Mouse (Mus musculus) ovary, postnatal 36 days (tissue): ENCODE measurements around the gene Gfm2.

Source experiments
- DNase-seq: peaks from one replicate; pipeline ENCODE4 v3.0.0; 2022; ENCODE audit warnings: low spot score, mixed read lengths

Gene Gfm2

DNA sequence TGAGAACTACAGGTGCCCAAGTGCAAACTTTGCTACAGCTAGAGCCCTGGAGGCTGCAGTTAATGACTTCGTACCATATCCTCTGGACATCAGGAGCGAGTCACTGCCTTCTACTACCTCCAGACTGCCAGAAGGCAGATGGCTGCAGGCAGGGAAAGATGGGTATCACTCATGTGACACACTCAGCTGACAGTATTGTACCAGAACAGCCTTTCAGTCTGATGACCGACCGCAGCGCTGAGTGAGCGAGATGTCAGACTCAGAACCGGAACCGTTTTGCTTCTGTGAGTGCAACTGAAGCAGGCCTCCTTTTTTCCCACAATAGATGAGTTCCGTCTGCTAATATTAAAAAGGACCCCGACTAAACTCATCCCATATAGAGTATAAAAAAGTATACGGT, 54.9 kb downstream of the Gfm2 start:
- DNase-seq = no peak

- DNase-seq = peak; percentile 64
These were observed 55.7 kb downstream of the Gfm2 start for GRCm38 (mm10) chr13:97193420-97193819.

DNA sequence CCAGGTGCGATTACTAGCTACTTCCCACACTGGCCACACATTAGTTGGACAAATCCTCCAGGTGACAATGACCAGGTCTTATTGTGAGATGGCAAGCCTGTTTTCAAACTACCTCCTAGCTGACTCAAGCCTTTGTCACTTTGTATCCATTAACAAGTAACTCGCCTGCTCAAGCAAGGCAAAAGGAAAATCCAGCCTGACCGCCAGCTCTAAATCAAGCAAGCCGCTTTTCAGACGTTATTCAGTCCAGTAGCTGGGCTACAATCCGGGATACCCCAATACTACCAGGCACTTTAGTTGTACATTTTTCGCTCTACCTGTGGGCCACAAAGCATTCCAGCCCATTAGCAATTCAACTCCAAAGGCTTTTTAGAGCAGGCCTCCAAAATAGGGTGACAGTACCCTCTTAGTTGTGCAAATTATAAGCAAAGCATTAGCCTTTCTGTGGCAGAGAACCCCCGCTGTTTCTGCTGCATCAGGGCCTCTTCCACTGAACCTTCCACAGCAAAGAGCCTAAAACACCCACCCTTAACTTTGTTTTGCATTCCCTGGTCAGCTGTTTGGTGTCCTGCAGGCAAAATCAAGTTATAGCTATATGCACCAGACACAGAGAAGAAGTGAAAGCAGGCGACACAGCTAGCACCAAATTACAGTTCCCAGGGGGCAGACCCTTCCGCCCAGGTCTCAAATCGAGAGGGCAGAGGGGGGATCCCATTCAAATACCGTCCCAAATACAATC, 58.6 kb downstream of the Gfm2 start:
- DNase-seq = no peak

GRCm38 (mm10) chr13:97196925-97197218, 59.1 kb downstream of the Gfm2 start:
- DNase-seq = no peak

- DNase-seq = peak; percentile 92
These were observed 60.3 kb downstream of the Gfm2 start, which contains the start of gene Hexb for GRCm38 (mm10) chr13:97197932-97198562. Hexb (minus strand) TSS chr13:97198357.

- DNase-seq = no peak
These were observed 61.4 kb downstream of the Gfm2 start for GRCm38 (mm10) chr13:97199123-97199522.

GRCm38 (mm10) chr13:97201076-97201475, 63.3 kb downstream of the Gfm2 start:
- DNase-seq = no peak

DNA sequence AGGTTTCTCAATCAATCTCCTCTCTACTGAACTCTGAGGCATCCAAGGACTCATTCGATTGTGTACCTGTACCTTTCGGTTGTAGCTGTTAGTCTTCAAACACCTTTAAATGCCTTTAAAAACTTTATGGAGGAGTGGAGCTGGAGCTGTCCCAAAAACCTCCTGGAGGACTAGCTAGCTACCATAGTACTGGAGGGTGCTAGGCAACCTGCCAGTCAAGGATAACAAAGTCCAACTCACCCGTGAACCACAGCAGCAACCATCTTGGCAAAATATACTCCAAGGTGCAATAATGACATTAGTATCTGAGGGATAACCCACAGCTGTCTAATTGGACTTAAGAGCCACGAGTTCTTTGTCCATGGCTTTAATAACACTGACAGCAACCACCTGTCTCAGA, 64.2 kb downstream of the Gfm2 start:
- no peak for DNase-seq

GRCm38 (mm10) chr13:97205052-97205701, 67.4 kb downstream of the Gfm2 start:
- peak; percentile 69 for DNase-seq

- no peak for DNase-seq
These were observed 68.3 kb downstream of the Gfm2 start for GRCm38 (mm10) chr13:97206046-97206445.

DNA sequence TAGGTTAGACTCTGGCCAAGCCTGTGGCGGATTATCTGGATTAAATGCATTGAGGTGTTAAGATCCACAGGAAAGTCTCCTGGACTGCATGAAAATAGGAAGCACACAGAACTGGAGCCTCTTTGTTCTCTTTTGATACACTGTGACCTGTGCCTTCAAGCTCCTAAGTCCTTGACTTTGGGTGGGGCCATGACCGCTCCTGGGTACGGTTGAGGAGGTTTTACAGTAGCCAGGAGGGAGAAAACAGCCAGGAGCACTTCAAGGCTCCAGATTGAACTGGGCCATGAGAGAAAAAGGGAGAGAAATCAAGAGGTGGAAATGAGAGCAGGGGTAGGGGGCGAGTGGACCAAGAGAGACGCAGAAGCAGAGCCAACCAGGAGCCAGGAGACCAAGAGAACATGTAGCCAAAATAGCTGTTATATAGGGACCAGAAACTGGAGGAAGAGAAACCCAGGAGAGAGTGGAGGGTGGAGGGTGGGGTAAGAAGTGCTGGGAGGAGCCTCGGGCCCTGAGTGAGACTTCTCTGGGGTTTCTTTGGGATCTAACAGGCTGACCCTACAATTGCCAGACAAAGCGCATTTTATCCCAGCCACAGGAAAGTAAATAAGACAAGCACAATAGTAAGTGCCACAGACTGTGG, 69.9 kb downstream of the Gfm2 start:
- no peak for DNase-seq

GRCm38 (mm10) chr13:97208112-97208478, 70.4 kb downstream of the Gfm2 start:
- DNase-seq = no peak

DNA sequence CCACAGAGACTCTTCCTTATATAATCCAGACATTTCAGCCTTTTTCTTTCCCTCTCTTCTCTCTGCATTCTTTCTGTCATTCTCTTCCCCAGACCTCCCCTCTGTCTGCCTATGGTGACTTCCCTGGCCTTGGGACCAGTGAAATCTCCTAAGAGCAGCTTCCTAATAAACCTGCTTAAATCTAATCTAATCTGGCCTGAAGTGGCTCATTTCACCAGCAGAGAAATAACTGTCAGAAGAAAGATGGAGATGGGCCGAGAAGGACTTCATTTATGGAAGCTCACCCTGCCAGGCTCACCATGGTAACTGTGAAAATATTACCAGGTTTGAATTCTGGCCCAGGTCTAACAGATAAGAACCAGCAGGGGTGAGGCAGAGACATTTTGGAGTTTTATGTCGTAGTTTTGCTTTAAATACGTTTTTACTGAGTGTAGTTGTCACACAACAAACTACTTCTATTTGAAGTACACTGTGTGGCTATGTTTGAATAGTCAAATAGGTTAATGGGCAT, 70.8 kb downstream of the Gfm2 start:
- no peak for DNase-seq

GRCm38 (mm10) chr13:97214583-97215268, 77.0 kb downstream of the Gfm2 start:
- DNase-seq = no peak

- no peak for DNase-seq
These were observed 77.8 kb downstream of the Gfm2 start for GRCm38 (mm10) chr13:97215563-97215962.

- DNase-seq = no peak
These were observed 78.5 kb downstream of the Gfm2 start for GRCm38 (mm10) chr13:97216196-97216595.

DNA sequence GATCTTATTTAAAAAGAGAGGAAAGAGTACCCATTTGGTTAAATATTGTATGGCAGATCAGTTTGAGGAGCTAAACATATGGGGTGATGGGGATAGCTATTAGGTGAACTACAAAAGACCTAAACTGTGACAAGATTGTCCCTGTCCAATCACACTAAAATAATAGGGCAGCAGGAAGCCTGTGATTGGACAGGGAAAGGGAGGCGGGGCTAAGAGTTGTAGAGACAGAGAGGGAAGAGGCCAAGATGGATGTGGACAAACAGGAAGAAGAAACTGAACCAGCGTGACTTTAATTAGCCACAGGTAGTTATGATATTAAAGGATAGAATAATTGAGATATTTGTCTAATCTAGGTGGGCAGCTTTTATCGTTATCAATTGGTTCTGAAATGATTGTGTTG, 82.3 kb downstream of the Gfm2 start:
- DNase-seq = no peak

DNA sequence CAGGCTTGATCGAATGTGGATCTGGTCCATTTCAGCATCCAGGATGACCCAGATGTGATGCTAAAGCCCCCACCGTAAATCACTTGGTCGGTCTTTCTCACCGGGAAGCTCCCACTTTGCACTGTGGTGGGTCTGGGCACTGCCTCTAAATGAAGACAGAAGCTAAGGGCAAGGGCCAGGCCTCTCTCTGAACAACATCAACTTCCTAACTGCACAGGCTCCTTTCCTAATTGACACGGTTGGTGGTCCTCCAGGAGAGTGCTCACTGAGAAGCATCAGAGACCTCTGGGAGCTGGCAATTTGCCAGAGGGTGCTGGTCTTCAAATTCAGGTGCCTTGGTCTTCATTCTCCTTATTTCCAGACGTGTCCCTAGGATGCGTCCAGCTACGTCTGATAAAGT, 86.1 kb downstream of the Gfm2 start:
- no peak for DNase-seq

DNA sequence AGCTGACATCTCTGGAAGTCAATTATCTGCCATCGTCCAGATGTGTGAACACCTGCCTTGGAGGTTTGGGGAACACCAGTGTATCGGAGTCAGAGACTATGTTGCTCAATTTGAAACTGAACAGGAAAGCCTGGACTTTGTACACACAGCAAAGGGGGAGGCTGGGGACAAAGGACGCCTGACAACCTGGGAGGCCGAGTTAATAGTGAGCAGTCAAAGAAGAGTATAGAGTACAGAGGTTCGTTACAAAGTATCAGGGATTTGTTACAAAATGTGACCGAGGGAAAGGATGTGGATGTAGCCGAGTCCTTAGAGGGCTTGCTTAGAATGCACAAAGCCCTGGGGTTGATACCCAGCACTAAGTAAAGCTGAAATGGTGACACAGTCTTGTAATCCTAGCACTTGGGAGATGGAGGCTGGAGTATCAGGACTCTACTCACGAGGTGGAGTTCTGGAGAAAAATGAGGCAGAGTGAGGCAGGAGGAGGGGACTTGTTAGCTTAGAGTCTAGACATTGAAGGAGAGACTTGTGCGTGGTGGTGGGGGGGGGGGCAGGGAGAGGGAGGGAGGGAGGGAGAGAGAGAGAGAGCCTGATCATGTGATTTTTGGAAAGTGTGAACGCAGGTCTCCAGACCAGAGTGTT, 86.7 kb downstream of the Gfm2 start:
- DNase-seq = no peak

GRCm38 (mm10) chr13:97225130-97225529, 87.4 kb downstream of the Gfm2 start:
- no peak for DNase-seq

GRCm38 (mm10) chr13:97227795-97228194, 90.1 kb downstream of the Gfm2 start:
- no peak for DNase-seq

DNA sequence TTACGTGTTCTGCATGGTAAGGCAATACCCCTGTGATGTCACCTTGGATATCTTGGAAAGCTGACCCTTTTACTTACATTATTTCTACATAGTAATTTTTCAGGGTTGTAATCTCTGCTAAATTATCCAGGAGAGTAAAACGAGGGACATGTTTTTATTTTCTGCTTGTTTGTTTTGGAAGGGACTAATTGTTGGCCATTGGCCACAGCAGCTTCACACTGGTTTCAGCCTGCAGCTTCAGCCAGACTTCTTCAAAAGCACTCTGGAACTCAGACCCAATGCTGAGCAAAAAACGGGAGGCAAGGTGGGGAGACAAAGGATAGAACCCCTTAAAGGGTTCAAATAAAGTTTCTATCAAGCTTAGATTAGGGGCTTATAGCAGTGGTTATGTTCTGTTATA, 92.4 kb downstream of the Gfm2 start:
- no peak for DNase-seq
